Mouse (Mus musculus) hindbrain, embryonic 16.5 days (tissue): ENCODE results near the gene Dmpk. TPM values are rescaled to one million over a fixed set of nuclear protein-coding genes. Genes with fewer than 3 reads are reported as not detected.

Experiments
- ATAC-seq: fragments of 200-750 bp; cut with Nextera tagmentation; 2 replicates; pipeline ENCODE4 v1.8.0; 2017; ENCODE audit warnings: moderate TSS enrichment, moderate library complexity
- H3K27ac ChIP-seq: fragments of 300-500 bp; sonication (generic); 2 replicates; pipeline ENCODE4 v1.5.1; 2014; ENCODE audit warnings: low read depth, mild to moderate bottlenecking, control low read depth, low read length, moderate library complexity
- H3K27me3 ChIP-seq: fragments of 300-500 bp; sonication (generic); replicated peaks from 2 replicates; pipeline ENCODE4 v1.6.1; 2014; ENCODE audit warnings: low read length; ENCODE audit not compliant: control insufficient read depth, insufficient read depth
- H3K36me3 ChIP-seq: fragments of 300-500 bp; sonication (generic); 2 replicates; pipeline ENCODE4 v1.6.1; 2014; ENCODE audit warnings: mild to moderate bottlenecking, low read length, moderate library complexity, mixed read lengths; ENCODE audit not compliant: control insufficient read depth, insufficient read depth
- H3K4me1 ChIP-seq: fragments of 300-500 bp; sonication (generic); 2 replicates; pipeline ENCODE4 v1.6.1; 2014; ENCODE audit warnings: low read depth, low read length; ENCODE audit not compliant: control insufficient read depth, insufficient read depth
- H3K4me2 ChIP-seq: fragments of 300-500 bp; sonication (generic); 2 replicates; pipeline ENCODE4 v1.6.1; 2014; ENCODE audit warnings: mild to moderate bottlenecking, low read length, control low read depth, moderate library complexity
- H3K4me3 ChIP-seq: fragments of 300-500 bp; sonication (generic); 2 replicates; pipeline ENCODE4 v1.5.1; 2014; ENCODE audit warnings: mild to moderate bottlenecking, low read length, control low read depth, moderate library complexity
- H3K9ac ChIP-seq: fragments of 300-500 bp; sonication (generic); 2 replicates; pipeline ENCODE4 v1.6.1; 2014; ENCODE audit warnings: low read depth, mild to moderate bottlenecking, control low read depth, low read length, moderate library complexity
- H3K9me3 ChIP-seq: fragments of 300-500 bp; sonication (generic); 2 replicates; pipeline ENCODE4 v1.6.1; 2014; ENCODE audit warnings: mild to moderate bottlenecking, low read length, moderate library complexity; ENCODE audit not compliant: control insufficient read depth
- WGBS: fragments of 180-500 bp; shearing (Covaris S2); extraction: QIAGEN DNeasy Blood & Tissue Kit; methylation state at CpG from one replicate; pipeline ENCODE4 v1.1.7; 2014; 5-methylcytosine and 5-hydroxymethylcytosine counted together
- microRNA-seq: library from miRNA; unstranded; fragments of <30 nt; microRNA quantifications from one replicate; pipeline ENCODE4, GENCODE M21; 2017
- polyA plus RNA-seq: library from polyadenylated mRNA; unstranded; fragments of >200 nt; fragmentation: Nextera tagmentation; extraction: Ambion mirVana; gene quantifications from 2 replicates; pipeline ENCODE4 v1.2.1, GENCODE M21; 2015

Gene Dmpk
- polyA plus RNA-seq, 1 experiment from 2014 or later: 8.0 TPM

GRCm38 (mm10) chr7:19137380-19137779, 53.7 kb downstream of the Dmpk start:
- ATAC-seq: no peak
- no peaks in the 10 kb centered on the region for H3K4me1 ChIP-seq
- peaks cover 26% of the 10 kb centered on the region for H3K36me3 ChIP-seq
- no peak overlapping the region for H3K4me3 ChIP-seq
- WGBS: 52% methylated on average over 5 of the region's 5 CpGs
- H3K9me3 ChIP-seq: no peaks in the 10 kb centered on the region
- H3K4me2 ChIP-seq: no peak overlapping the region
- H3K27me3 ChIP-seq: no peaks in the 10 kb centered on the region
- no peak overlapping the region for H3K9ac ChIP-seq
- no peak overlapping the region for H3K27ac ChIP-seq

Small RNAs within 50 kb of the gene (microRNA-seq; reads per million reads assigned to microRNA genes)
- gene Mir3100: 0.62 reads per million

Other genes starting within 250 kb of the Dmpk start
- 0.38 and 1.2 TPM in 2 replicates for gene Mill2, start 243.9 kb upstream of the Dmpk start, polyA plus RNA-seq
- gene Pglyrp1, start 212.5 kb upstream of the Dmpk start, polyA plus RNA-seq: 31.2 and 36.7 TPM in 2 replicates
- 29.1 and 35.7 TPM in 2 replicates for gene Ccdc61, start 173.4 kb upstream of the Dmpk start, polyA plus RNA-seq
- 10.4 and 12.3 TPM in 2 replicates for gene Nova2, start 158.0 kb upstream of the Dmpk start, polyA plus RNA-seq
- 0.65 and 0.85 TPM in 2 replicates for gene Nanos2, start 96.4 kb upstream of the Dmpk start, polyA plus RNA-seq
- gene Mypop, start 92.6 kb upstream of the Dmpk start, polyA plus RNA-seq: 5.8 and 6.3 TPM in 2 replicates
- gene Irf2bp1, start 79.8 kb upstream of the Dmpk start, polyA plus RNA-seq: 26.8 and 27.3 TPM in 2 replicates
- gene Foxa3, start 60.3 kb upstream of the Dmpk start, polyA plus RNA-seq: not detected in 2 replicates
- gene Sympk, start 59.5 kb upstream of the Dmpk start, polyA plus RNA-seq: 24.1 and 27.5 TPM in 2 replicates
- gene Rsph6a, start 29.2 kb upstream of the Dmpk start, polyA plus RNA-seq: 0.17 and 0.40 TPM in 2 replicates
- 29.1 and 30.0 TPM in 2 replicates for gene Dmwd, start 7.6 kb upstream of the Dmpk start, polyA plus RNA-seq
- gene Six5, start 10.7 kb downstream of the Dmpk start, polyA plus RNA-seq: 1.9 and 2.9 TPM in 2 replicates
- 7.0 and 8.8 TPM in 2 replicates for gene Gm4969, start 34.5 kb downstream of the Dmpk start, polyA plus RNA-seq
- gene Fbxo46, start 36.0 kb downstream of the Dmpk start, polyA plus RNA-seq: 16.4 and 17.7 TPM in 2 replicates
- gene Qpctl, start 65.4 kb downstream of the Dmpk start, polyA plus RNA-seq: 24.0 and 26.3 TPM in 2 replicates
- 107 and 110 TPM in 2 replicates for gene Snrpd2, start 65.9 kb downstream of the Dmpk start, polyA plus RNA-seq
- 2.0 and 2.9 TPM in 2 replicates for gene Gipr, start 82.3 kb downstream of the Dmpk start, polyA plus RNA-seq
- 9.4 and 12.3 TPM in 2 replicates for gene Eml2, start 92.6 kb downstream of the Dmpk start, polyA plus RNA-seq
- 3.1 and 4.4 TPM in 2 replicates for gene Gpr4, start 128.7 kb downstream of the Dmpk start, polyA plus RNA-seq
- 39.9 and 41.5 TPM in 2 replicates for gene Opa3, start 144.5 kb downstream of the Dmpk start, polyA plus RNA-seq
- gene Vasp, start 188.0 kb downstream of the Dmpk start, polyA plus RNA-seq: 39.9 and 42.9 TPM in 2 replicates
- gene Ppm1n, start 196.2 kb downstream of the Dmpk start, polyA plus RNA-seq: 0.79 and 1.5 TPM in 2 replicates
- 124 and 126 TPM in 2 replicates for gene Rtn2, start 198.8 kb downstream of the Dmpk start, polyA plus RNA-seq
- 0.06 and 0.10 TPM in 2 replicates for gene Fosb, start 226.2 kb downstream of the Dmpk start, polyA plus RNA-seq